Mouse (Mus musculus): ENCODE data around the gene Gtf2b. TPM values are rescaled to one million over a fixed set of nuclear protein-coding genes. Genes with fewer than 3 reads are reported as not detected.

Gene Gtf2b
- polyA plus RNA-seq, 1 experiment from 2014 or later: 47.4 TPM

Other genes with a start within 250 kb of the Gtf2b start
- 3.0 and 3.6 TPM in 2 replicates for gene Gbp7, start 234.7 kb upstream of the Gtf2b start, polyA plus RNA-seq (2015; fragmentation: Nextera tagmentation; extraction: Ambion mirVana)
- gene Gbp3, start 205.0 kb upstream of the Gtf2b start, polyA plus RNA-seq (2015; fragmentation: Nextera tagmentation; extraction: Ambion mirVana): 1.4 TPM in 2 replicates
- not detected in 2 replicates for gene Gbp2b, start 170.2 kb upstream of the Gtf2b start, polyA plus RNA-seq (2015; fragmentation: Nextera tagmentation; extraction: Ambion mirVana)
- gene Gbp2, start 144.4 kb upstream of the Gtf2b start, polyA plus RNA-seq (2015; fragmentation: Nextera tagmentation; extraction: Ambion mirVana): 2.1 and 2.7 TPM in 2 replicates
- 12.4 and 14.9 TPM in 2 replicates for gene Kyat3, start 64.0 kb upstream of the Gtf2b start, polyA plus RNA-seq (2015; fragmentation: Nextera tagmentation; extraction: Ambion mirVana)
- gene Pkn2, start 117.0 kb downstream of the Gtf2b start, polyA plus RNA-seq (2015; fragmentation: Nextera tagmentation; extraction: Ambion mirVana): 30.6 and 31.4 TPM in 2 replicates